Mouse (Mus musculus): ENCODE data around the gene Ctdspl. TPM values are rescaled to one million over a fixed set of nuclear protein-coding genes. Genes with fewer than 3 reads are reported as not detected.

Gene Ctdspl
- polyA plus RNA-seq, 1 experiment from 2014 or later = 22.9 TPM

- H3K9ac ChIP-seq = no peak overlapping the region
- H3K27ac ChIP-seq (ENCODE audit: low read depth) = no peak overlapping the region
Observed at GRCm38 (mm10) chr9:118951381-118951780, 25.1 kb downstream of the Ctdspl start.

GRCm38 (mm10) chr9:118952180-118952579 lies 25.9 kb downstream of the Ctdspl start:
- Histone ChIP-seq H3K4me2 (no peak overlapping the region), H3K9me3 (ENCODE audit: low read depth, low read length) (no peaks in the 10 kb centered on the region), H3K36me3 (ENCODE audit: insufficient read depth) (0 out of 2 replicates have a peak, but pooled peaks cover 3% of the 10 kb centered on the region), H3K9ac (no peak overlapping the region), H3K4me3 (ENCODE audit: low read depth, low read length) (no peak overlapping the region), H3K27ac (ENCODE audit: low read depth) (no peak overlapping the region), H3K27me3 (ENCODE audit: insufficient read depth, low read length) (no peaks in the 10 kb centered on the region), H3K4me1 (ENCODE audit: insufficient read depth) (peaks cover 7% of the 10 kb centered on the region; the same call in 1 of the 2 replicates)
- peak; percentile 51 for DNase-seq
- no peak for TF ChIP-seq CTCF (IDR thresholded peaks at IDR 0.05; ENCODE audit: low read depth)
- WGBS = 47% methylated on average over 16 of the region's 16 CpGs
- no peak for ATAC-seq (ENCODE audit: insufficient read depth)

More at GRCm38 (mm10) chr9:118951381-118951780, 25.1 kb downstream of the Ctdspl start:
- no peak for TF ChIP-seq CTCF (IDR thresholded peaks at IDR 0.05; ENCODE audit: low read depth)
- no peak for ATAC-seq (ENCODE audit: insufficient read depth)
- 84% methylated on average over 7 of the region's 7 CpGs for WGBS
- Histone ChIP-seq H3K4me3 (ENCODE audit: low read depth, low read length) (no peak overlapping the region), H3K9me3 (ENCODE audit: low read depth, low read length) (no peaks in the 10 kb centered on the region), H3K36me3 (ENCODE audit: insufficient read depth) (0 out of 2 replicates have a peak, but pooled peaks cover 3% of the 10 kb centered on the region), H3K4me2 (no peak overlapping the region), H3K4me1 (ENCODE audit: insufficient read depth) (peaks cover 7% of the 10 kb centered on the region; the same call in 1 of the 2 replicates), H3K27me3 (ENCODE audit: insufficient read depth, low read length) (no peaks in the 10 kb centered on the region)
- DNase-seq = no peak

DNA sequence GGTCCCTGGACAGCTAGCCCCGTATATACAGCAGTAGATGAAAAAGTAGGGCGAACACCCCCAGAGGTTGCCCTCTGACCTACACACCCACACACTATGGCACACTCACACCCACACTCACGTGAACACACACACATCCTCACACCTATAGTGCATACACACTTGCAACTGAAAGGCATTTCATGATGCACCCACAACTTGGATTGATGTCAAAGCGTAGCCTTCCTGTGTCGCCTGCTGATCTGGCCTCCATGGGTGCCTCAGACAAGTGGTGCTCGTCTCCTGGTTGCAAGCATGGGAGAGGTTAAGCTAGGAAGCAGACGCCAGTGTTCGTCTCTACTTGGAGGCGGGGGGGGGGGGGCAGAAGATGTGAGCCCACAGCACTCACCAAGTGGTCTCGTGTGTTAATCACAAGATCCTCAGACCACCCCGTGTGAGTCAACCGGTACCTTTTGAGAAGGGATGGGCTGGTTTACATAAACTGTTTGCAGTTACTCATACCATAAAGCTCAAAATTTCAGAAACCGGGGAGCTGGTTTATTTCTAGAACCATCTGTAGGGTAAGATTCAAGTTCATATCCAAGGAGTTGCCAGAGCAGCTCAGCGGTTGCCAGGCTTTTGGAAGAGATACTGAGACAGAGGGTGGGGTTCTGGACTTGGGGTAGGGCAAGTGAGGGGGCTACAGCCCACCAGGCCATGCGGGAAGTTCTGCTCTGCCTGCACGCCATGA lies 27.4 kb downstream of the Ctdspl start:
- Histone ChIP-seq H3K4me2 (no peak overlapping the region), H3K4me3 (ENCODE audit: low read depth, low read length) (no peak overlapping the region), H3K27ac (ENCODE audit: low read depth) (no peak overlapping the region), H3K4me1 (ENCODE audit: insufficient read depth) (peaks cover 7% of the 10 kb centered on the region; the same call in 1 of the 2 replicates), H3K9me3 (ENCODE audit: low read depth, low read length) (no peaks in the 10 kb centered on the region), H3K9ac (no peak overlapping the region), H3K27me3 (ENCODE audit: insufficient read depth, low read length) (no peaks in the 10 kb centered on the region), H3K36me3 (ENCODE audit: insufficient read depth) (0 out of 2 replicates have a peak, but pooled peaks cover 3% of the 10 kb centered on the region)
- DNase-seq = no peak
- TF ChIP-seq CTCF (IDR thresholded peaks at IDR 0.05; ENCODE audit: low read depth) = no peak
- 86% methylated on average over 16 of the region's 16 CpGs for WGBS
- ATAC-seq (ENCODE audit: insufficient read depth) = no peak

GRCm38 (mm10) chr9:118958802-118959201 lies 32.5 kb downstream of the Ctdspl start:
- Histone ChIP-seq H3K9me3 (ENCODE audit: low read depth, low read length) (no peaks in the 10 kb centered on the region), H3K4me1 (ENCODE audit: insufficient read depth) (peaks cover 11% of the 10 kb centered on the region), H3K9ac (no peak overlapping the region), H3K27ac (ENCODE audit: low read depth) (peak overlapping the region; percentile 48; the same call in 1 of the 2 replicates), H3K27me3 (ENCODE audit: insufficient read depth, low read length) (no peaks in the 10 kb centered on the region), H3K4me3 (ENCODE audit: low read depth, low read length) (no peak overlapping the region), H3K36me3 (ENCODE audit: insufficient read depth) (0 out of 2 replicates have a peak, but pooled peaks cover 3% of the 10 kb centered on the region), H3K4me2 (no peak overlapping the region)
- peak; percentile 65 for DNase-seq
- peak; percentile 17; the same call in 1 of the 2 replicates for ATAC-seq (ENCODE audit: insufficient read depth)
- TF ChIP-seq CTCF (IDR thresholded peaks at IDR 0.05; ENCODE audit: low read depth) = no peak
- 55% methylated on average over 7 of the region's 7 CpGs for WGBS

DNA sequence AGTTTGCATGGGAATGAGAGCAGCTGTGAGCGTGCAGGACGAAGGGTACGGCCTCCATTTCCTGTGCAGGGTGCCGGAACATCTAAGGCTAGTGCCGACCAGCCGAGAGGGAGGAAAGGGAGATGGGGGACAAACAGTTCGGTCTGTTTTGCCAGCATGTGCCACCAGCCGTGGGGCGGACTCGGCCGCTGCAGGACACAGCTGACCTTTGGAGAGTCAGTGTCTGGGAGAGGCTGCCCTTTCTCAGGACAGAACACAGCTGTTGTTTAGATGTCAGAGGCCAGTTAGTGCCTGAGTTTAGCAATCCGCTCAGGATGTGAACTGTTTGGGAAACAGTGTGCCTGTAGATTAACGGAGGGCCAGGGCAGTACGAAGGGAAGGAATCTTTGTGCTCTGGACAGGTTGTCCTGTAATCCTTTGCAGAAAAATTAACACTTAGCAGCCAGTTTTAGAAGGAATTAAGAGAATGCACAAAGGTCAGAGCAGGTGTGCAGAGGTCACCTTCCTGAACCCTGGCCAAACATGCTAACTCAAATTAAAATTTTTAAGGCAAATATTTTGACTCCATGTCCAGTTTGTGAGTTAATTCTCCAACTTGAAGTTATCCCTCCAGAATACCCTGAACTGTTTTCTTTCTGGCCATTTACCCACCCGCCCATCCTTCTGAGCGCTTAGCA lies 34.3 kb downstream of the Ctdspl start:
- TF ChIP-seq CTCF (IDR thresholded peaks at IDR 0.05; ENCODE audit: low read depth) = no peak
- no peak overlapping the region for H3K9ac ChIP-seq
- DNase-seq = peak; percentile 68
- peak overlapping the region; percentile 21; the same call in 1 of the 2 replicates for H3K4me2 ChIP-seq
- H3K27me3 ChIP-seq (ENCODE audit: insufficient read depth, low read length) = no peaks in the 10 kb centered on the region
- 23% methylated on average over 16 of the region's 16 CpGs for WGBS
- H3K9me3 ChIP-seq (ENCODE audit: low read depth, low read length) = no peaks in the 10 kb centered on the region
- no peak overlapping the region for H3K4me3 ChIP-seq (ENCODE audit: low read depth, low read length)
- ATAC-seq (ENCODE audit: insufficient read depth) = peak; percentile 45
- H3K36me3 ChIP-seq (ENCODE audit: insufficient read depth) = 0 out of 2 replicates have a peak, but pooled peaks cover 7% of the 10 kb centered on the region
- H3K27ac ChIP-seq (ENCODE audit: low read depth) = peak overlapping the region; percentile 64; the same call in 1 of the 2 replicates
- peaks cover 11% of the 10 kb centered on the region for H3K4me1 ChIP-seq (ENCODE audit: insufficient read depth)

DNA sequence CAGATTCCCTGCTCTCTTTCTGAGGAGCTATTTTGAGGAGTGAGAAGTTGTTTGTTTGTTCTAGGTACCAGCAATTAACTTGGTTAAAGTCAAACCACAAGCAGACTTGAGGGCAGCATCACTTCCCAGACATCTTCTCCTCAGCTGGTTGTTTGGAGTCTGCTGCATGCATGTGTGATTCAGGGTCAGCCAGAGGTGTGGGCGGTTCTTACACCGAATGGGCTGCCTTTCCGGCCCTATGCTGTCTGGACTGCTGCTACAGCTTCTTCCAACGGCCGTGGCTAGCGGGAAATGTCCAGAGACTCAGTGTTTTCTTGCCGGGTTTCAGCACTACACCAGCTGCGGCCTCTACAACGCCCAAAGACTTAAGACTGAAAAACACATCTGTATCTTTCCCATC lies 36.9 kb downstream of the Ctdspl start:
- Histone ChIP-seq H3K9me3 (ENCODE audit: low read depth, low read length) (no peaks in the 10 kb centered on the region), H3K36me3 (ENCODE audit: insufficient read depth) (0 out of 2 replicates have a peak, but pooled peaks cover 8% of the 10 kb centered on the region), H3K4me3 (ENCODE audit: low read depth, low read length) (no peak overlapping the region), H3K9ac (no peak overlapping the region), H3K27ac (ENCODE audit: low read depth) (peak overlapping the region; percentile 10; the same call in 1 of the 2 replicates), H3K4me2 (no peak overlapping the region), H3K4me1 (ENCODE audit: insufficient read depth) (peaks cover 11% of the 10 kb centered on the region), H3K27me3 (ENCODE audit: insufficient read depth, low read length) (no peaks in the 10 kb centered on the region)
- no peak for DNase-seq
- WGBS = 57% methylated on average over 9 of the region's 9 CpGs
- TF ChIP-seq CTCF (IDR thresholded peaks at IDR 0.05; ENCODE audit: low read depth) = no peak
- ATAC-seq (ENCODE audit: insufficient read depth) = no peak

Data from lung, embryonic 14.5 days (tissue).